Mouse (Mus musculus): ENCODE measurements around the gene Ddr2.
A peak's percentile ranks its signal among the peaks of the same experiment; 100 is the strongest.
"Not testable (repeated sequence)": the region's sequence is repeated elsewhere in the genome, so short reads cannot be mapped to it uniquely, and the experiment has no call there.

Gene Ddr2

GRCm38 (mm10) chr1:170124644-170125043 lies 14.1 kb upstream of the Ddr2 start:
- H3K36me3 ChIP-seq (ENCODE audit: insufficient read depth, low read length): no peaks in the 10 kb centered on the region

GRCm38 (mm10) chr1:170113616-170114015 lies 3.1 kb upstream of the Ddr2 start:
- peaks cover 11% of the 10 kb centered on the region for H3K4me1 ChIP-seq (replicated peaks; ENCODE audit: low read depth, low read length)
- peaks cover 21% of the 10 kb centered on the region for H3K27me3 ChIP-seq (ENCODE audit: insufficient read depth, low read length)
- no peaks in the 10 kb centered on the region for H3K36me3 ChIP-seq (ENCODE audit: insufficient read depth, low read length)
- TF ChIP-seq NANOG (IDR thresholded peaks at IDR 0.05; ENCODE audit: borderline replicate concordance, low read length) (no peak), CTCF (conservative IDR thresholded peaks at IDR 0.05; ENCODE audit: low read length) (no peak), POU5F1 (IDR thresholded peaks at IDR 0.05; ENCODE audit: borderline replicate concordance, low read length) (no peak)
- H3K9me3 ChIP-seq (ENCODE audit: low read length): no peaks in the 10 kb centered on the region
- no peak overlapping the region for H3K4me3 ChIP-seq (replicated peaks; ENCODE audit: low read length)

More at GRCm38 (mm10) chr1:170124644-170125043, 14.1 kb upstream of the Ddr2 start:
- no peaks in the 10 kb centered on the region for H3K4me1 ChIP-seq (replicated peaks; ENCODE audit: low read depth, low read length)
- H3K9me3 ChIP-seq (ENCODE audit: low read length): no peaks in the 10 kb centered on the region
- no peaks in the 10 kb centered on the region for H3K27me3 ChIP-seq (ENCODE audit: insufficient read depth, low read length)
- H3K4me3 ChIP-seq (replicated peaks; ENCODE audit: low read length): no peak overlapping the region
- TF ChIP-seq CTCF (conservative IDR thresholded peaks at IDR 0.05; ENCODE audit: low read length): no peak
- TF ChIP-seq POU5F1 (IDR thresholded peaks at IDR 0.05; ENCODE audit: borderline replicate concordance, low read length): no peak
- TF ChIP-seq NANOG (IDR thresholded peaks at IDR 0.05; ENCODE audit: borderline replicate concordance, low read length): no peak

- Histone ChIP-seq H3K9me3 (ENCODE audit: low read length) (no peaks in the 10 kb centered on the region), H3K4me3 (replicated peaks; ENCODE audit: low read length) (no peak overlapping the region)
- TF ChIP-seq NANOG (IDR thresholded peaks at IDR 0.05; ENCODE audit: borderline replicate concordance, low read length): no peak
- TF ChIP-seq CTCF (conservative IDR thresholded peaks at IDR 0.05; ENCODE audit: low read length): no peak
- TF ChIP-seq POU5F1 (IDR thresholded peaks at IDR 0.05; ENCODE audit: borderline replicate concordance, low read length): no peak
Observed at GRCm38 (mm10) chr1:170112261-170112660, 1.7 kb upstream of the Ddr2 start.

GRCm38 (mm10) chr1:170111651-170112226 lies 1.2 kb upstream of the Ddr2 start:
- H3K4me1 ChIP-seq (replicated peaks; ENCODE audit: low read depth, low read length): peaks cover 11% of the 10 kb centered on the region
- H3K27me3 ChIP-seq (ENCODE audit: insufficient read depth, low read length): peaks cover 21% of the 10 kb centered on the region
- H3K9me3 ChIP-seq (ENCODE audit: low read length): no peaks in the 10 kb centered on the region
- H3K4me3 ChIP-seq (replicated peaks; ENCODE audit: low read length): no peak overlapping the region
- H3K36me3 ChIP-seq (ENCODE audit: insufficient read depth, low read length): no peaks in the 10 kb centered on the region
- TF ChIP-seq NANOG (IDR thresholded peaks at IDR 0.05; ENCODE audit: borderline replicate concordance, low read length) (no peak), POU5F1 (IDR thresholded peaks at IDR 0.05; ENCODE audit: borderline replicate concordance, low read length) (no peak), CTCF (conservative IDR thresholded peaks at IDR 0.05; ENCODE audit: low read length) (no peak)

More at GRCm38 (mm10) chr1:170112261-170112660, 1.7 kb upstream of the Ddr2 start:
- Histone ChIP-seq H3K36me3 (ENCODE audit: insufficient read depth, low read length) (no peaks in the 10 kb centered on the region), H3K4me1 (replicated peaks; ENCODE audit: low read depth, low read length) (peaks cover 11% of the 10 kb centered on the region), H3K27me3 (ENCODE audit: insufficient read depth, low read length) (peaks cover 21% of the 10 kb centered on the region)

- TF ChIP-seq CTCF (conservative IDR thresholded peaks at IDR 0.05; ENCODE audit: low read length) (no peak), POU5F1 (IDR thresholded peaks at IDR 0.05; ENCODE audit: borderline replicate concordance, low read length) (no peak), NANOG (IDR thresholded peaks at IDR 0.05; ENCODE audit: borderline replicate concordance, low read length) (no peak)
- H3K36me3 ChIP-seq (ENCODE audit: insufficient read depth, low read length): no peaks in the 10 kb centered on the region
- peak overlapping the region; percentile 10; the same call in 1 of the 2 replicates for H3K4me3 ChIP-seq (replicated peaks; ENCODE audit: low read length)
- H3K9me3 ChIP-seq (ENCODE audit: low read length): no peaks in the 10 kb centered on the region
- peaks cover 16% of the 10 kb centered on the region for H3K4me1 ChIP-seq (replicated peaks; ENCODE audit: low read depth, low read length)
- H3K27me3 ChIP-seq (ENCODE audit: insufficient read depth, low read length): peaks cover 18% of the 10 kb centered on the region
Observed at GRCm38 (mm10) chr1:170109776-170110515, 616 bp downstream of the Ddr2 start.

- H3K36me3 ChIP-seq (ENCODE audit: insufficient read depth, low read length): not testable (repeated sequence)
- TF ChIP-seq NANOG (IDR thresholded peaks at IDR 0.05; ENCODE audit: borderline replicate concordance, low read length): peak; percentile 52
Observed at GRCm38 (mm10) chr1:170102814-170103213, 7.7 kb downstream of the Ddr2 start.

GRCm38 (mm10) chr1:170086631-170087030 lies 23.9 kb downstream of the Ddr2 start:
- no peak for TF ChIP-seq CTCF (conservative IDR thresholded peaks at IDR 0.05; ENCODE audit: low read length)
- TF ChIP-seq POU5F1 (IDR thresholded peaks at IDR 0.05; ENCODE audit: borderline replicate concordance, low read length): no peak
- no peak for TF ChIP-seq NANOG (IDR thresholded peaks at IDR 0.05; ENCODE audit: borderline replicate concordance, low read length)

More at GRCm38 (mm10) chr1:170102814-170103213, 7.7 kb downstream of the Ddr2 start:
- not testable (repeated sequence) for H3K27me3 ChIP-seq (ENCODE audit: insufficient read depth, low read length); H3K4me3 ChIP-seq (replicated peaks; ENCODE audit: low read length); H3K9me3 ChIP-seq (ENCODE audit: low read length)
- H3K4me1 ChIP-seq (replicated peaks; ENCODE audit: low read depth, low read length): peaks cover 16% of the 10 kb centered on the region

GRCm38 (mm10) chr1:170084151-170084796 lies 26.3 kb downstream of the Ddr2 start:
- no peaks in the 10 kb centered on the region for H3K27me3 ChIP-seq (ENCODE audit: insufficient read depth, low read length)
- no peaks in the 10 kb centered on the region for H3K36me3 ChIP-seq (ENCODE audit: insufficient read depth, low read length)
- no peak overlapping the region for H3K4me3 ChIP-seq (replicated peaks; ENCODE audit: low read length)
- H3K9me3 ChIP-seq (ENCODE audit: low read length): no peaks in the 10 kb centered on the region
- no peak for TF ChIP-seq CTCF (conservative IDR thresholded peaks at IDR 0.05; ENCODE audit: low read length)
- TF ChIP-seq NANOG (IDR thresholded peaks at IDR 0.05; ENCODE audit: borderline replicate concordance, low read length): no peak
- no peak for TF ChIP-seq POU5F1 (IDR thresholded peaks at IDR 0.05; ENCODE audit: borderline replicate concordance, low read length)
- peaks cover 4% of the 10 kb centered on the region; the same call in 1 of the 2 replicates for H3K4me1 ChIP-seq (replicated peaks; ENCODE audit: low read depth, low read length)

More at GRCm38 (mm10) chr1:170086631-170087030, 23.9 kb downstream of the Ddr2 start:
- Histone ChIP-seq H3K4me3 (replicated peaks; ENCODE audit: low read length) (no peak overlapping the region), H3K27me3 (ENCODE audit: insufficient read depth, low read length) (no peaks in the 10 kb centered on the region), H3K4me1 (replicated peaks; ENCODE audit: low read depth, low read length) (no peaks in the 10 kb centered on the region), H3K36me3 (ENCODE audit: insufficient read depth, low read length) (no peaks in the 10 kb centered on the region), H3K9me3 (ENCODE audit: low read length) (no peaks in the 10 kb centered on the region)
